Mouse (Mus musculus) bone marrow, adult 2 months (tissue): ENCODE measurements around the gene Gabrb1. TPM values are rescaled to one million over a fixed set of nuclear protein-coding genes. Genes with fewer than 3 reads are reported as not detected.

Source experiments
- H3K27ac ChIP-seq: fragments of 200-500 bp; 2 replicates; pipeline ENCODE4 v1.5.1; 2012; ENCODE audit warnings: low read depth, mild to moderate bottlenecking, control low read depth, inconsistent platforms, low read length; ENCODE audit not compliant: control insufficient read depth, poor library complexity, insufficient read depth
- H3K4me1 ChIP-seq: fragments of 200-500 bp; 2 replicates; pipeline ENCODE4 v1.6.1; 2011; ENCODE audit warnings: low read length; ENCODE audit not compliant: control insufficient read depth, insufficient read depth
- H3K4me3 ChIP-seq: fragments of 200-500 bp; replicated peaks from 2 replicates; pipeline ENCODE3; 2011; ENCODE audit warnings: mild to moderate bottlenecking, low read depth, low read length, control low read depth; ENCODE audit not compliant: control insufficient read depth
- CTCF ChIP-seq: fragments of 200-500 bp; IDR thresholded peaks from 2 replicates; pipeline ENCODE4 v1.5.1; 2011; ENCODE audit warnings: low read length, control low read depth; ENCODE audit not compliant: control insufficient read depth, insufficient read depth
- POLR2A ChIP-seq: fragments of 200-500 bp; IDR thresholded peaks from 2 replicates; pipeline ENCODE4 v1.6.1; 2011; ENCODE audit warnings: low read depth, mild to moderate bottlenecking, control low read depth, low read length, borderline replicate concordance; ENCODE audit not compliant: control insufficient read depth
- WGBS: fragments of 180-500 bp; shearing (Covaris S2); methylation state at CpG from one replicate; pipeline ENCODE4 v1.1.7; 2018; 5-methylcytosine and 5-hydroxymethylcytosine counted together
- polyA plus RNA-seq: library from polyadenylated mRNA; stranded (reverse); fragments of >200 nt; gene quantifications from 2 replicates; pipeline ENCODE4 v1.2.4, GENCODE M21; 2011; ENCODE audit warnings: low replicate concordance; ENCODE audit not compliant: missing spikeins, insufficient read depth, insufficient read length

Gene Gabrb1
- polyA plus RNA-seq, 1 experiment: 0.10 TPM

DNA sequence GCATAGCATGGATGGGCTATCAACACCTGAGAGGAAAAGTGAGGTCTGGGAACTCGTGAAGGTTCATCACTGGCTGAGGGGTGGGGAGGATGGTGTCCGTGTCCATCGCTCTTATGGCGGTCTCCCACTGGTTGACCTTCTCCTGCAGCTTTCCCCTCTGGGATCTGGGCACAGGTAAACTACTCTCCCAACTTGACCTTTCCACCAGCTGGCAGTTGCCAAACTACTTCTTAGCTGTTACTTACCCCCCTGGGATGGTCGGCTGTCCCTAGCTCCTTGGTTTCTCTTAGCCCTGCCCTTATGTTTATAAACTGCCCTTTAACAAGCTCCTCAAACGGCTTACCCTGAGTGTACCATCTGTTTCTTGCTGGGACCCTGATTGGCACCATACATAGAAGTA is 418.9 kb downstream of the Gabrb1 start:
- TF ChIP-seq CTCF: no peak
- H3K4me1 ChIP-seq: no peaks in the 10 kb centered on the region
- 85% methylated on average over 6 of the region's 6 CpGs for WGBS
- H3K4me3 ChIP-seq: no peak overlapping the region
- no peak overlapping the region for H3K27ac ChIP-seq

- Histone ChIP-seq H3K27ac (no peak overlapping the region), H3K4me1 (no peaks in the 10 kb centered on the region), H3K4me3 (no peak overlapping the region)
- 78% methylated on average over 1 of the region's 1 CpGs for WGBS
- TF ChIP-seq CTCF (no peak), POLR2A (no peak)
Observed at GRCm38 (mm10) chr5:72086518-72086917, 428.6 kb downstream of the Gabrb1 start.

DNA sequence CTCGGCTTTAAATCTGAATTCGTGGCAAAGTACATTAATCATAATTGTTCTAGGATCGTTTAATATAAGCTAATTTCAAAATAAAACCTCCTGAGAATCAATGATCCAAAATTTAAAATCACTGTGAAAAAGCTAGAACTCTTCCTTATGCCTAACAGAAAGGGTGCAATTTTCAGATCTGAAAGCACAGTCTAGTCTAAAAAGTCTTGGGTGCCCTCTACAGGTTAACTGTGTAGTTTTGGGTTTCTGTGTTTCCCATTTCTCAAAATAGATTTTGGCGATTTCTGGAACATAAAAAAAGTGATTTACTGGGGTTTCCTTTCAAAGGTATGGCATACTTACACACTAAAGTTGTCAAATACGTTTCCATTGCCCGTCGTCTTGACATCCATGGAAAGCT is 436.7 kb downstream of the Gabrb1 start:
- TF ChIP-seq CTCF (no peak), POLR2A (no peak)
- no peaks in the 10 kb centered on the region for H3K4me1 ChIP-seq
- H3K4me3 ChIP-seq: no peak overlapping the region
- 31% methylated on average over 7 of the region's 7 CpGs for WGBS
- no peak overlapping the region for H3K27ac ChIP-seq

- TF ChIP-seq CTCF: no peak
- no peak for TF ChIP-seq POLR2A
- Histone ChIP-seq H3K4me3 (no peak overlapping the region), H3K27ac (no peak overlapping the region), H3K4me1 (no peaks in the 10 kb centered on the region)
- WGBS: 87% methylated on average over 2 of the region's 2 CpGs
Observed at GRCm38 (mm10) chr5:72095015-72095414, 437.1 kb downstream of the Gabrb1 start.

DNA sequence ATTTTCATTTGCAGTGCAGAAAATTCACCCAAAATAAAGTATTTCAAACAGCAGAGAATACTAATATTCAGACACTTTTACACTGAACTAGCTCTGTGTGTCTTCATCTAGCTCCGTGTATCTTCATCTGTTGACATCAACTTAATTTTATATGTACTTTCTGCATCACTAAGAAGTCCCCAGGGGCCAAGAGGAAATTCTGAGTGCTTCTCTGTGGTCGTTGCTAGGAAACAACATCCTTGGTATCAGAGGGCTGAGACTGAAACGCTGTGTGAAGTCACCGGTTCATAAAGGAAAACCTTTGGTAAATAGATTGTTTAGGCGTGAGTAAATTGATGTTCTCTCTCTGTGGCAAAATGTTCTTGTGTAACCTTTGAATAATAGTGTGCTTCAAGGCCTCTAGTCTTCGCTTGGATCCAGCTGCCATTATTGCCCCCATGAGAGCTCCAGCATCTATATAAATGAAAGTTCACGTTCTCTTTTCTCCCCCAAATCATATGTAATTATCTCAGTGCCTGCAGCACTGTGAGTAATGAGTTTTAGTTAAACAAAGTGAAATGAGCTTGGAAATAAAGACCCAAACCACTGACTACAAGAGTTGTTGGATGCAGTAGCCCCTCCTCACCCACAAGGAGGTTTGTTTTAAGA is 446.5 kb downstream of the Gabrb1 start:
- Histone ChIP-seq H3K4me1 (no peaks in the 10 kb centered on the region), H3K4me3 (no peak overlapping the region), H3K27ac (no peak overlapping the region)
- 65% methylated on average over 7 of the region's 7 CpGs for WGBS
- no peak for TF ChIP-seq POLR2A
- no peak for TF ChIP-seq CTCF

DNA sequence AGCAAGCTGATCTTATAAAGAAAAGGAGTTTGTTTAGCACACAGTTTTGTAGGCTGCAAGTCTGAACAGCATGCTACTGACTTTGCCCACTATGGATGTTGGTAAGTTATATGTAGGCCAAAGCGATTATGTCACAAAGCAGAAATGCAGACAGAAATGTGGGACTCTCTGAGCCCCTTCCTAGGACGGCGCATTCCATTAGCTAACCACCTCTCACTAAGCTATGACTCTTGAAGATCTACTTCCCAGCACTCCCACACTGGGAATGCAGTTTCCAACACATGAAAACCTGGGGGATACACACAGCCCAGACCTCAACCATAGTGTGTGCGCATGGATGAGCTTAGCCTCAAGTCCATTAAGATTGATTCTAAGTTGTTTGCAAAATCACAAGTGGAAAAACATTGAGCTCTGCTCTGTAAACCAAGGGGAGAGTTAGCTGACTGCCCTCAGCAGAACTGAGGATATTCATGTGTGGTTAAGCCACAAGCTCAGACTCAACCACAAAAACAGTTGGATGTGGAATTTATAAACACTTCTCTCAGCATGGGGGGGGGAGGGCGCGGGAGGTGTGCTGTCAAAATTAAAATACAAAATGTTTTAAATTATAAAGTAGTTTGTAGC is 464.6 kb downstream of the Gabrb1 start:
- Histone ChIP-seq H3K4me3 (no peak overlapping the region), H3K4me1 (no peaks in the 10 kb centered on the region), H3K27ac (no peak overlapping the region)
- no peak for TF ChIP-seq CTCF
- WGBS: 57% methylated on average over 6 of the region's 6 CpGs

GRCm38 (mm10) chr5:72126681-72127080 is 468.8 kb downstream of the Gabrb1 start:
- 82% methylated on average over 4 of the region's 4 CpGs for WGBS
- Histone ChIP-seq H3K4me3 (no peak overlapping the region), H3K4me1 (no peaks in the 10 kb centered on the region), H3K27ac (no peak overlapping the region)
- TF ChIP-seq POLR2A: no peak
- TF ChIP-seq CTCF: no peak

GRCm38 (mm10) chr5:72133906-72134305 is 476.0 kb downstream of the Gabrb1 start:
- WGBS: 81% methylated on average over 2 of the region's 2 CpGs
- H3K4me3 ChIP-seq: no peak overlapping the region
- no peak overlapping the region for H3K27ac ChIP-seq
- TF ChIP-seq POLR2A (no peak), CTCF (no peak)
- H3K4me1 ChIP-seq: no peaks in the 10 kb centered on the region

DNA sequence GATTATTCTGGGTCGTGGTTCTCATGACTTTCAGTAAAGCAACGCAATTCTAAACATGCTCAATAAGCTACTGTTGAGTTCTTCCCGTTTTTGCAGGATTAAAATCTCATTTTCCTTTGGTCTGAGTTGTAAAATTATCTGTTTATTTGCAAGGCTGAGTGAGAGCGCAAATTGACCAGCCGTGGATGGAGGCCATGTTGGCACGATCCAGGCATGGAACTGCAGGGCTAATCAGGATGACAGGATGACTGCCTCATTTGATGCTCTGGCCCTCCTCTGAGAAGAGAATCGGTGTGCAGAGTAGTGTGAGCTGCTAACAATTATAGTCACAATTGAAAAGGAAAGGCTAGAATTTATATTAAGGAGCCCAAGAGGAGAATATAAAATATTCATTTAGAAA is 480.3 kb downstream of the Gabrb1 start:
- H3K4me3 ChIP-seq: no peak overlapping the region
- TF ChIP-seq CTCF: no peak
- TF ChIP-seq POLR2A: no peak
- no peak overlapping the region for H3K27ac ChIP-seq
- H3K4me1 ChIP-seq: no peaks in the 10 kb centered on the region
- WGBS: 80% methylated on average over 7 of the region's 7 CpGs
